ENCODE assay signal across 7 mouse cellular contexts in the genomic region with DNA sequence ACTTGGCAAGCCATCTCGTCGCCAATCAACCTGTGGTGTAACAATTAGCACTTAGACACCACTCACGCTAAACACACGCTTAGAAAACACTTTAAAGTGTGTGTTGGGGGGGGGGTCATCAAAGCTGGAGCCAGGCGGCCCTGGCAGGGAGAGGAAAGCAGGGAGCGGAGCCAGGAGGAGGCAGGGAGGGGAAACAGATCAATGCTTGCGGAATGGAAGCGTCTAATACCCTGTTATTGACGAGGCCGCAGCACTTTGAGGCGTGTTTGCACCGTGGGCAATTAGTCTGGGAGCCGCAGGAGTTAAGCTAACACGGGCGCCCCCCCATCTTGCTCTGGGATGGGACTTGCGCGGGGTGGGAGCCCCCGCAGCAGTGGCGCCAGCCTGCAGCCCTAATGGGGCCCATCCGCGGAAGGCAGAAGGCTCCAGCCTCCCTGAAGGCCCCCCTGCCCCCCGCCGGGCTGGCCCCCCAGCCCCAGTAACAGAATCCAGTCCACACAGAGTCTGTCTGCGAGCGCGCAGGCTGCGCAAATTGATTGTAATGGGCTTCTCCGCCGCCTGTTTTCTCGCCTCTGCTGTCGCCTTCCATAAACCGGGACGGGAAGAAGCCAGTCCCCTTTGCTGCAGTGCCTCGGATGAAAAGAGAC.
DNase-seq lines count a peak whose midpoint lies in the region; ATAC-seq and TF ChIP-seq lines count a peak whose summit lies in the region.

No protein-coding gene starts in this region.

- no peak overlapping the region for H3K9ac ChIP-seq in liver, embryonic 12.5 days
- no peak overlapping the region for H3K9ac ChIP-seq in liver, postnatal 0 days (replicated peaks)
- H3K9ac ChIP-seq in forebrain, embryonic 11.5 days (ENCODE audit: low read length) = peak overlapping the region; percentile 65
- H3K9ac ChIP-seq in intestine, postnatal 0 days (ENCODE audit: low read depth, low read length) = 0 out of 2 replicates have a peak overlapping the region, but pooled peaks have one; percentile 4

- H3K27me3 ChIP-seq in liver, embryonic 12.5 days (replicated peaks) = peaks cover 53% of the 10 kb centered on the region
- peaks cover 20% of the 10 kb centered on the region for H3K27me3 ChIP-seq in liver, postnatal 0 days (ENCODE audit: insufficient read depth, low read length)
- peaks cover 2% of the 10 kb centered on the region; the same call in 1 of the 2 replicates for H3K27me3 ChIP-seq in forebrain, embryonic 11.5 days (ENCODE audit: control insufficient read depth, insufficient read depth, low read length)
- 0 out of 2 replicates have a peak, but pooled peaks cover 11% of the 10 kb centered on the region for H3K27me3 ChIP-seq in intestine, postnatal 0 days (replicated peaks; ENCODE audit: control insufficient read depth, insufficient read depth, low read length)

- no peaks in the 10 kb centered on the region for H3K4me1 ChIP-seq in liver, embryonic 12.5 days
- no peaks in the 10 kb centered on the region for H3K4me1 ChIP-seq in liver, postnatal 0 days (ENCODE audit: insufficient read depth)
- H3K4me1 ChIP-seq in forebrain, embryonic 11.5 days (replicated peaks; ENCODE audit: control insufficient read depth, insufficient read depth, low read length) = peaks cover 4% of the 10 kb centered on the region; the same call in 1 of the 2 replicates
- no peaks in the 10 kb centered on the region for H3K4me1 ChIP-seq in intestine, postnatal 0 days (replicated peaks; ENCODE audit: control insufficient read depth, insufficient read depth, low read length)

- no peaks in the 10 kb centered on the region for H3K9me3 ChIP-seq in liver, embryonic 12.5 days (replicated peaks)
- H3K9me3 ChIP-seq in liver, postnatal 0 days (ENCODE audit: low read length) = no peaks in the 10 kb centered on the region
- no peaks in the 10 kb centered on the region for H3K9me3 ChIP-seq in forebrain, embryonic 11.5 days (ENCODE audit: control insufficient read depth, low read length)
- H3K9me3 ChIP-seq in intestine, postnatal 0 days (ENCODE audit: control insufficient read depth) = no peaks in the 10 kb centered on the region

- DNase-seq in liver, postnatal 0 days = no peak
- DNase-seq in forebrain, embryonic 11.5 days (ENCODE audit: low spot score) = peak; percentile 64
- peak; percentile 78 for DNase-seq in retina, postnatal 1 day
- DNase-seq in frontal cortex, postnatal 14 days (ENCODE audit: low spot score in 2 of 2) = no peak

- H3K4me3 ChIP-seq in liver, embryonic 12.5 days = 0 out of 2 replicates have a peak overlapping the region, but pooled peaks have one; percentile 0
- no peak overlapping the region for H3K4me3 ChIP-seq in liver, postnatal 0 days (ENCODE audit: low read depth, low read length)
- H3K4me3 ChIP-seq in forebrain, embryonic 11.5 days (ENCODE audit: low read depth, low read length) = peak overlapping the region; percentile 23
- peak overlapping the region; percentile 16 for H3K4me3 ChIP-seq in intestine, postnatal 0 days (ENCODE audit: low read depth, low read length)

- 9% methylated on average over 33 of the region's 34 CpGs for WGBS in liver, embryonic 12.5 days (ENCODE audit: insufficient replicate concordance)
- 5% methylated on average over 26 of the region's 34 CpGs for WGBS in liver, postnatal 0 days (ENCODE audit: insufficient replicate concordance)
- under 1% methylated on average over 34 of the region's 34 CpGs for WGBS in forebrain, embryonic 11.5 days
- 14% methylated on average over 31 of the region's 34 CpGs for WGBS in intestine, postnatal 0 days

- no peak for TF ChIP-seq EP300 in liver, postnatal 0 days (IDR thresholded peaks at IDR 0.05; ENCODE audit: low read depth)

- no peak for TF ChIP-seq CTCF in liver, postnatal 0 days (IDR thresholded peaks at IDR 0.05; ENCODE audit: low read depth)
- TF ChIP-seq CTCF in intestine, postnatal 0 days (IDR thresholded peaks at IDR 0.05; ENCODE audit: low read depth) = no peak

- no peak overlapping the region for H3K27ac ChIP-seq in liver, embryonic 12.5 days
- no peak overlapping the region for H3K27ac ChIP-seq in liver, postnatal 0 days (ENCODE audit: low read depth)
- no peak overlapping the region for H3K27ac ChIP-seq in forebrain, embryonic 11.5 days (ENCODE audit: low read depth, low read length)
- no peak overlapping the region for H3K27ac ChIP-seq in intestine, postnatal 0 days (ENCODE audit: low read depth, low read length)

- ATAC-seq in liver, embryonic 12.5 days = no peak
- no peak for ATAC-seq in liver, postnatal 0 days
- ATAC-seq in forebrain, embryonic 11.5 days (replicated peaks; ENCODE audit: low FRiP score) = peak; percentile 27; the same call in 1 of the 2 replicates
- no peak for ATAC-seq in intestine, postnatal 0 days
- ATAC-seq in granulocyte monocyte progenitor cell, adult 5-6 weeks (replicated peaks; ENCODE audit: poor library complexity, severe bottlenecking) = no peak

- peak overlapping the region; percentile 47 for H3K4me2 ChIP-seq in liver, embryonic 12.5 days
- H3K4me2 ChIP-seq in liver, postnatal 0 days (ENCODE audit: low read depth, low read length) = no peak overlapping the region
- H3K4me2 ChIP-seq in forebrain, embryonic 11.5 days (ENCODE audit: low read depth, low read length, severe bottlenecking) = peak overlapping the region; percentile 79
- H3K4me2 ChIP-seq in intestine, postnatal 0 days (replicated peaks; ENCODE audit: low read depth) = peak overlapping the region; percentile 60

- no peaks in the 10 kb centered on the region for H3K36me3 ChIP-seq in liver, embryonic 12.5 days
- no peaks in the 10 kb centered on the region for H3K36me3 ChIP-seq in liver, postnatal 0 days (replicated peaks; ENCODE audit: insufficient read depth, low read length)
- no peaks in the 10 kb centered on the region for H3K36me3 ChIP-seq in forebrain, embryonic 11.5 days (ENCODE audit: control insufficient read depth, insufficient read depth, low read length)
- H3K36me3 ChIP-seq in intestine, postnatal 0 days (ENCODE audit: control insufficient read depth, insufficient read depth) = no peaks in the 10 kb centered on the region

Comparison
In these comparisons a context has a peak if more than half of its experiments do, and no peak if none do; other contexts are left out.
1. H3K9ac ChIP-seq: peak in forebrain, embryonic 11.5 days (single experiment) and intestine, postnatal 0 days (single experiment); none in liver, embryonic 12.5 days (single experiment) and liver, postnatal 0 days (single experiment).
2. DNase-seq: peak in forebrain, embryonic 11.5 days (single experiment) and retina, postnatal 1 day (single experiment); none in liver, postnatal 0 days (single experiment) and frontal cortex, postnatal 14 days (0 of 2).